In genomic region chr1:155557642-155558011, GRCm38 (mm10) we compare ENCODE assay signal across 8 mouse cellular contexts. TPM values are rescaled to one million over a fixed set of nuclear protein-coding genes. Genes with fewer than 3 reads are reported as not detected.
DNase-seq lines count a peak whose midpoint lies in the region; ATAC-seq and TF ChIP-seq lines count a peak whose summit lies in the region.

No protein-coding gene starts in this region.

- H3K4me3 ChIP-seq in kidney, embryonic 15.5 days (replicated peaks), result peak overlapping the region; percentile 99
- peak overlapping the region; percentile 91 for H3K4me3 ChIP-seq in cortical plate, adult 2 months (ENCODE audit: insufficient read depth, low read length)
- H3K4me3 ChIP-seq in midbrain, embryonic 15.5 days, result peak overlapping the region; percentile 76

- 0 out of 2 replicates have a peak, but pooled peaks cover 4% of the 10 kb centered on the region for H3K9me3 ChIP-seq in kidney, embryonic 15.5 days (replicated peaks)
- H3K9me3 ChIP-seq in midbrain, embryonic 15.5 days, result no peaks in the 10 kb centered on the region

- no peaks in the 10 kb centered on the region for H3K27me3 ChIP-seq in kidney, embryonic 15.5 days
- H3K27me3 ChIP-seq in midbrain, embryonic 15.5 days (replicated peaks), result no peaks in the 10 kb centered on the region

- peak overlapping the region; percentile 96 for H3K9ac ChIP-seq in kidney, embryonic 15.5 days
- peak overlapping the region; percentile 87 for H3K9ac ChIP-seq in midbrain, embryonic 15.5 days

- 45% methylated on average over 9 of the region's 9 CpGs for WGBS in kidney, embryonic 15.5 days
- WGBS in midbrain, embryonic 15.5 days, result 58% methylated on average over 9 of the region's 9 CpGs

- peak; percentile 28 for ATAC-seq in kidney, embryonic 15.5 days (replicated peaks; ENCODE audit: low FRiP score)
- peak; percentile 10 for ATAC-seq in inflammation-experienced regulatory T-cells, adult 6 months
- peak; percentile 43; the same call in 1 of the 2 replicates for ATAC-seq in midbrain, embryonic 15.5 days (replicated peaks)

- TF ChIP-seq CTCF in cortical plate, adult 2 months (IDR thresholded peaks at IDR 0.05; ENCODE audit: extremely low read depth, insufficient read depth, low read length), result no peak

- peak overlapping the region; percentile 87 for H3K4me2 ChIP-seq in kidney, embryonic 15.5 days
- H3K4me2 ChIP-seq in midbrain, embryonic 15.5 days, result peak overlapping the region; percentile 73

- no peaks in the 10 kb centered on the region for H3K36me3 ChIP-seq in kidney, embryonic 15.5 days
- H3K36me3 ChIP-seq in midbrain, embryonic 15.5 days (replicated peaks), result no peaks in the 10 kb centered on the region

- DNase-seq in kidney, adult 9 months, result no peak
- DNase-seq in right cerebral cortex, adult 2 months (ENCODE audit: low spot score in 2 of 2), result no peak
- DNase-seq in thymus, postnatal 10 days (ENCODE audit: low spot score in 2 of 2), result no peak
- DNase-seq in ovary, postnatal 14 days (ENCODE audit: low spot score), result no peak

- peak overlapping the region; percentile 89; the same call in 1 of the 2 replicates for H3K27ac ChIP-seq in kidney, embryonic 15.5 days
- peak overlapping the region; percentile 26; the same call in 1 of the 2 replicates for H3K27ac ChIP-seq in cortical plate, adult 2 months (ENCODE audit: insufficient read depth, low read length)
- H3K27ac ChIP-seq in midbrain, embryonic 15.5 days, result peak overlapping the region; percentile 83

- peaks cover 23% of the 10 kb centered on the region for H3K4me1 ChIP-seq in kidney, embryonic 15.5 days
- peaks cover 4% of the 10 kb centered on the region for H3K4me1 ChIP-seq in cortical plate, adult 2 months (ENCODE audit: control insufficient read depth, insufficient read depth, low read length)
- peaks cover 34% of the 10 kb centered on the region for H3K4me1 ChIP-seq in midbrain, embryonic 15.5 days

- TF ChIP-seq POLR2A in cortical plate, adult 2 months (IDR thresholded peaks at IDR 0.05; ENCODE audit: extremely low read depth, insufficient read depth, low read length), result no peak

RNA-seq across cellular contexts. Expression of gene Acbd6, which starts 0.3 kb away (rescaled TPM):
- polyA plus RNA-seq in kidney, embryonic 15.5 days (2015; fragmentation: Nextera tagmentation; extraction: Ambion mirVana), result 73.5 and 74.3 TPM in 2 replicates
- 82.2 and 84.2 TPM in 2 replicates for polyA plus RNA-seq in cortical plate, adult 2 months (2012; rRNA removed)
- polyA plus RNA-seq in inflammation-experienced regulatory T-cells, adult 6 months (2017; shearing (Covaris generic)), result 10 to 100 TPM in 1 of 3 experiments, 1 to 10 TPM in 2; 6.8 to 10.4 (median 8.6) TPM
- polyA plus RNA-seq in midbrain, embryonic 15.5 days (2015; fragmentation: Nextera tagmentation; extraction: Ambion mirVana), result 89.3 and 93.8 TPM in 2 replicates

Comparison
In these comparisons a context has a peak if more than half of its experiments do, and no peak if none do; other contexts are left out.
1. H3K27ac ChIP-seq: peak in every context shown above with its lines; median percentile 89 in kidney, embryonic 15.5 days; 83 in midbrain, embryonic 15.5 days; 26 in cortical plate, adult 2 months.